Mouse (Mus musculus) regulatory T cell (primary cell): ENCODE measurements around the gene Rsph3a.
"Not testable (repeated sequence)": the region's sequence is repeated elsewhere in the genome, so short reads cannot be mapped to it uniquely, and the experiment has no call there.

Experiments
- in situ Hi-C: fragments of 300-600 bp; cut with MboI, MseI; formaldehyde crosslinking; loops from one replicate; pipeline ENCODE4 v1.15.1; 2025; ENCODE audit warnings: high pct_unique_total_duplicates

Gene Rsph3a

DNA sequence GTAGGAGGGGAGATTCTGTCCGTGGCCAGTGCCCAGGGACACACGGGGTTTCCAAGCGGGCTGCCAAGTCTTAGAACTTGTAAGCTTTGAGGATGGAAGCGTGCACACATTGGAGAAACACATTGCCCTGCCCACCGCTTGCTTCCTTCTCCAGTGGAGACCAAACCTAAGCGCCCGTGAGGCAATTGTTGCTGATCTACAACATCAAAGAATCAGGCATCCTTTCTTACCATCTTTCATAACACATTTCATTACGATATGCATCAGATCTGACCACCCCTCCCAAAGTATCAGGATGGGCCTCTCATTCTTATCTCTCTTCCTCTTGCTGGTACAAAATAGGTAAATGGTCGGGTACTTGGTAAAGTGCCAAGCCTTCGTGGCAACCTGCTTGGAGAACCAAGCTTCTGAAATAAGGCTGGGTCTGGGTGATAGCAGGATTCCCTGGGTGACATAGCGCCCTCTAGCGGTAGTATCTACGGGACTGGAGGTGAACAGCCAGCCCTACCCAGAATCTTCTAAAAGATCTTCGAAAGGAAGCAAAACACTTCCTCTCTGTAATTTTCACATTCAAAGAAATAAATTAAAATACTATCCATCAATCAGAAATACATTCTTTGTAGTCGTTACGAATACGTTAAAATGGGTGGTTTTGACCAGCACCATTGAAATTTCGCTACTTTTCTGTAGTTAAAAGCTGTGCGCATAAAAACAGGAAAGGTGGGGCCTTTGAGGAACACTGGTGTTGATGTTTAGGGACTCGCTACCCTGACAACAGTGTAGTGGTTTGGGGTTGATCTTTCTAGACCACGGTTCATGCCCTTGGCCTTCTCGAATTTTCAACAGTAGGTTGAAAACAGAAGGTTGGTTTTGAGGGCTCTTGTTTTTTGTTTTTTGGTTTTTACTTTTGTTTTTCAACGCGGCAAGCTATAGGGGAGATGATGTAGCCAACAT is 17.6 kb upstream of the Rsph3a start:
- in situ Hi-C loops, result loop anchor here (5.0 to 25.0 kb wide), 3 partner anchors 61 to 523 kb away; partner anchors contain the start of gene Ccr6

DNA sequence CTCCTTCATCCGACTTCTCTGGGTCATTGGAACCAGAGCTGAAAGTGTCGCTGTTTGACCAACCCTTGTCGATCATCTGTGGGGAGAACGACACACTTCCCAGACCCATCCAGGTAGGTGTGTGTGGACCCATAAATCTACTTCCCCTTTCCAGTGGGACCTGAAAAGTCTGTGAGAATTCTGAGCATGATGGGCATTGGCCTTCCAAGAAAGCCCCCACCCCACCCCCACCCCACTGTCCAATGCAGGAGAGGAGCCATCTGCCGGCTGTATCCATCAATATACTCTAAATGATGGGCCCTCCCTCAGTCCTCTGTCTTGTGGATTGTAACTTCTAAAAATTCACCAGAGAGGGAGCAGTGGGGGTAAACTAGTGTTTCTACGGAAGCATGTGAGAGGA is 16.8 kb upstream of the Rsph3a start:
- in situ Hi-C loops, result loop anchor here (5.0 to 25.0 kb wide), 3 partner anchors 61 to 524 kb away; partner anchors contain the start of gene Ccr6

- in situ Hi-C loops, result loop anchor here (5.0 to 25.0 kb wide), 3 partner anchors 62 to 524 kb away; partner anchors contain the start of gene Ccr6
These were observed 16.1 kb upstream of the Rsph3a start for GRCm38 (mm10) chr17:7929279-7929678.

- in situ Hi-C loops, result loop anchor here (25.0 kb wide), 1 partner anchor 306 kb away; the partner anchor contains the start of gene Ccr6
These were observed 14.1 kb upstream of the Rsph3a start for GRCm38 (mm10) chr17:7931096-7931990.

- in situ Hi-C loops, result loop anchor here (25.0 kb wide), 1 partner anchor 305 kb away; the partner anchor contains the start of gene Ccr6
These were observed 13.3 kb upstream of the Rsph3a start for GRCm38 (mm10) chr17:7932121-7932520.

DNA sequence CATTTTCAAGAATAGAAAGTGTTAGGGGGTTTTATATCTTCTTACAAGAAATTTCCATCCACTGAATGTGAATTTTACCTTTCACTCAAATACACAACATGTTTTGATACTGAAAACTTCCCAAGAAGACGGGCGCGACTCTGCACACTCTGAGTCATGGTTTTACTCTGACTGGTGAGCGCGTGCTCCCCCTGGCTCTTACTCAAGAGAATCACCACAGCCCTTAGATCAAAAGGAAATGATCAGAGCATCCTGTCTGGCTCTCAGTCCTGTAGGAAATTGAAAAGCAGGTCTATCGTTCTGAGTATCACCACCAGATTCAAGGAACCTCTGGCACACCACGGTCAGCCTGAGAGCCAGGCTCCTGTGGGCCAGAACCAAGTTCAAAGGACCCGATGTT is 5.8 kb upstream of the Rsph3a start:
- in situ Hi-C loops, result loop anchor here (25.0 kb wide), 1 partner anchor 298 kb away; the partner anchor contains the start of gene Ccr6

DNA sequence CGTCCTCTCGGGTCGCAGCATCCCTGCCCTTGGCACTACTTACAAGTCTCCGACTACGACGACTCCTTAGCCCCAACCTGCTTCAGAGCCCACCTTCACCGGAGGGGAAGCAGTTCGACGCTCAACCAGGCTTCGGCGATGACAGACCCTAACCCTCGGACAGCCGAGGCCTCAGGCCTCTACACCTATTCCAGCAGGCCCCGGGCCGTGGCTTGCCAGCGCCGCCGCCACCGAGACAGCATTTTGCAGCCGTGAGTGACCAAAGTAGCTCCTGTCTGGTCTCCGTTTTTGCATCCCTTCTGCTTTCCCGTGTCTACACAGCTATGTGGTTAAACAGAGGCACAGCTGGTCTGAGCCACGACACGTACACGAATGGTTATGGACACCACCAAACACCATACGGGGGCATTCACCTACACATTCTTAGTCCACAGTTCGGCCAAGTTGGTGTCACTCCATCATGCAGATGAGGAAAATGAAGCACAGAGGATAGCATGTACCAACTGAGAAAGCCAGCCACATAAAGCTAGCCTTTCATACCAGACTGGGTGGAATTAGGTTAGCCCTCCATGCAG is 726 bp downstream of the Rsph3a start:
- in situ Hi-C loops, result loop anchor here (5.0 to 25.0 kb wide), 2 partner anchors 291 to 999 kb away; partner anchors contain the start of genes Ccr6 and Rsph3b

- in situ Hi-C loops, result loop anchor here (25.0 kb wide), 1 partner anchor 1214 kb away; no protein-coding TSS in a partner anchor
These were observed 5.9 kb downstream of the Rsph3a start for GRCm38 (mm10) chr17:7951333-7951732.

DNA sequence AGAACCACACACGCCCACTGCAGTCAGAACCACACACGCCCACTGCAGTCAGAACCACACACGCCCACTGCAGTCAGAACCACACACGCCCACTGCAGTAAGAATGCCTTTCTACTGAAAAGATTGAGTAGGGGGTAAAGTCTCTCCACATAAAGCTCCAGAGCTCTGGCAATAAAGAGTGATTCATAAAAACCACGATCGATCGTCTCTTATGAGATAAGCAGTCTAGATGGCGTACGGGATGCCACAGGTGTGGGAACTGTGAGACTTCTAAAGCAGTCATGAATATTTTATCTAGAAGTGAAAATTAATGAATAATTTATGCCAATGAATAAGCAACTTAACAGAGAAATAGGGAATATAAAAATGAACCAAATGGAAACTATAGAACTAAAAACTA is 11.8 kb downstream of the Rsph3a start:
- in situ Hi-C loops, result loop anchor here (25.0 kb wide), 1 partner anchor 1220 kb away; no protein-coding TSS in a partner anchor

DNA sequence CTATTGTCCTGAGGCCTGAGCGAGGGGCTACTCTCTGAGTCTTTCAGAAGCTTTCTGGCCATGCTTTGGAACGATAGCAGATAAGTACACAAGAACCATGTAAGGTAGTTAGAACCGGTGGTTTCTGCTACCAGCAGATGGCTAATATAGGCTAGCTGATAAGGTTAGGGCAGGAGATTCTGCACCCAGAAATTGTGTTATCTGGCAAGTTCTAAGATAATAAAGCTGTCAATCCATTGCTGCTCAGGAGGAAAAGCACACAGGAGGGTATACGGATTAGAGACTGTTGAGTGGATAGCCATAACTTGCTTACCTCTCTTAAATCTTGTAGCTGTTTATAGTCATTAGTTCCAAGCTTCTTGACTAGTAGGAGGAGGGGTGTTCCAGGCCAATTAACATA is 17.9 kb downstream of the Rsph3a start:
- in situ Hi-C loops, result loop anchor here (5.0 to 25.0 kb wide), 2 partner anchors 1036 to 1226 kb away; no protein-coding TSS in a partner anchor

DNA sequence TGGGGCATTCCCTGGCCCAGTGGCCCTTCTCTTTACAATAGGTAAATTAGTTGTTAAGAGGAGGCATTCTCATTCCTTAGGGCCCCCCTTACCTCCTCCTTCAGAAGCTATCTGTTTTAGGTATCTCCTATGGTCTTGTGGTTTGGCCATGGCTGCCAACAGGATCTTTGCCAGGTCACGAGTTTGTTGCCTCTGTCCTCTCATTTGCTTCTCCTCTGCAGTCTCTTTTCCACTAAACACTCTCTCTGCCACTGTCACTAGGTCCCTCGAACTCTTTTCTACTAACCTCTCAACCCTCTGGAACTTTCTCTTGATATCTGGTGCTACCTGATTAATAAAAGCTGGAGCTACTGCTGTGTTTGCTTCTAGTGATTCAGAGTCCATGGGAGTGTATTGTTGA is 19.0 kb downstream of the Rsph3a start:
- in situ Hi-C loops, result loop anchor here (5.0 to 25.0 kb wide), 2 partner anchors 1037 to 1227 kb away; no protein-coding TSS in a partner anchor

GRCm38 (mm10) chr17:7968490-7968889 is 23.1 kb downstream of the Rsph3a start:
- in situ Hi-C loops, result loop anchor here (25.0 kb wide), 1 partner anchor 1231 kb away; no protein-coding TSS in a partner anchor

GRCm38 (mm10) chr17:7969782-7970181 is 24.4 kb downstream of the Rsph3a start:
- in situ Hi-C loops, result loop anchor here (25.0 kb wide), 1 partner anchor 1232 kb away; no protein-coding TSS in a partner anchor

GRCm38 (mm10) chr17:7983484-7983883 is 38.1 kb downstream of the Rsph3a start:
- in situ Hi-C loops, result loop anchor here (10.0 kb wide), 1 partner anchor 71 kb away; no protein-coding TSS in a partner anchor

GRCm38 (mm10) chr17:7985597-7985996 is 40.2 kb downstream of the Rsph3a start:
- in situ Hi-C loops, result loop anchor here (5.0 to 10.0 kb wide), 2 partner anchors 69 to 848 kb away; no protein-coding TSS in a partner anchor

DNA sequence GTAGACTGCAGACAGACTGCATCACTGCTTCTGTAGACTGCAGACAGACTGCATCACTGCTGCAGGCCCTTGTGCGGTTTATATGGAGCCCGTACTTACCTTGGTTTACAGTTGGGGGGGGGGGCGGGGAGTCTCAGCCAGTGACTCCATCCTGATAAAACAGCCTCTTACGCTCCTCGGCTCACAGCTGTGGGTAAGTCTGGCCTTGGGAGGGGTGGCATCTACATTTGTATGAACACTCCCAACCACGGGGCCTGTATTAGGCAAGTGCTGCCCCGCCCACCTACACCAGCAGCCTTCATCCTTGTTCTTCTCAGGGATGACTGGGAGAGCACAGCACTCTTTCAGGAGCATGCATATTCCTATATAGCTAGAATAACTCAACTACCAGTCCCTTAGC is 41.6 kb downstream of the Rsph3a start:
- in situ Hi-C loops, result loop anchor here (5.0 to 10.0 kb wide), 2 partner anchors 68 to 850 kb away; no protein-coding TSS in a partner anchor

GRCm38 (mm10) chr17:8003248-8003647 is 57.8 kb downstream of the Rsph3a start:
- in situ Hi-C loops, result loop anchor here (5.0 kb wide), 1 partner anchor 881 kb away; no protein-coding TSS in a partner anchor

- in situ Hi-C loops, result not testable (repeated sequence)
These were observed 61.4 kb downstream of the Rsph3a start for GRCm38 (mm10) chr17:8006771-8007170.

- in situ Hi-C loops, result not testable (repeated sequence)
These were observed 64.2 kb downstream of the Rsph3a start for GRCm38 (mm10) chr17:8009565-8009964.

- in situ Hi-C loops, result not testable (repeated sequence)
These were observed 68.6 kb downstream of the Rsph3a start for GRCm38 (mm10) chr17:8013974-8014373.
